Mouse (Mus musculus): ENCODE data around the gene Gcnt7.

GRCm38 (mm10) chr2:172476707-172477260 lies 18.4 kb upstream of the Gcnt7 start:
- TF ChIP-seq CTCF (IDR thresholded peaks at IDR 0.05; ENCODE audit: low read depth), result no peak
- no peak for TF ChIP-seq EP300 (IDR thresholded peaks at IDR 0.05; ENCODE audit: low read depth)
